Mouse (Mus musculus) E14TG2a.4 (cell line): ENCODE measurements at regions not wholly inside any gene's neighbourhood (a gene's known extent, or its start where the extent isn't known, plus 50 kb on each side); places are given as distances from the start of the nearest gene placed in this dataset.

Experiments used
- CTCF ChIP-seq: conservative IDR thresholded peaks from 2 replicates; pipeline ENCODE4 v1.5.1; 2014; ENCODE audit warnings: low read length
- NANOG ChIP-seq: IDR thresholded peaks from 2 replicates; pipeline ENCODE4 v1.6.1; 2014; ENCODE audit warnings: borderline replicate concordance, low read length, mixed read lengths
- POU5F1 ChIP-seq: IDR thresholded peaks from 2 replicates; pipeline ENCODE4 v1.6.1; 2014; ENCODE audit warnings: low read length, borderline replicate concordance

DNA sequence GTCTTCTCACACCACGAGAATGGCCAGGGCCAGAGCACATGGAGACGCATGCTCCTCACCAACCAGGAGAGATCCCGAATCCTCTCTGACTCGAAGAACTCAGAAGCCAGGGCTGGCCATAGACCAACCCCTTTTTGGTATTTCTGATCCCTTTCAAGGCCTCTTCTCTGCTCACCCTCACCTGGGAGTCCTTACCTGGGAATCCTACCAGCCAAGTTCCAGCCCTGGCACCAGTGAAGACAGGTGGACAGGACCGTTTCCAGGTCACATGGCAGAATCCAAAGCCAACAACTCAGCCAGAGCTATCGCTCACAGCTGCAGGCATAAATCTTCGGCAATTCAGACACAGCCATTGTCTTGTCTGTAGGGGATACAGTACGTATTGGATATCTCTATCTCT lies 626.2 kb upstream of the Fam19a5 start:
- TF ChIP-seq CTCF (no peak), POU5F1 (no peak), NANOG (no peak)
